Mouse (Mus musculus) lung, adult 2 months (tissue): ENCODE measurements around the gene Fam160a1.

Experiments used
- CTCF ChIP-seq: fragments of 200-500 bp; IDR thresholded peaks from 2 replicates; pipeline ENCODE4 v1.5.1; 2011; ENCODE audit warnings: mild to moderate bottlenecking, low read length, control low read depth; ENCODE audit not compliant: insufficient read depth
- POLR2A ChIP-seq: fragments of 200-500 bp; IDR thresholded peaks from 2 replicates; pipeline ENCODE4 v1.6.1; 2011; ENCODE audit warnings: low read depth, mild to moderate bottlenecking, control low read depth, low read length, borderline replicate concordance; ENCODE audit errors: extremely low read depth

DNA sequence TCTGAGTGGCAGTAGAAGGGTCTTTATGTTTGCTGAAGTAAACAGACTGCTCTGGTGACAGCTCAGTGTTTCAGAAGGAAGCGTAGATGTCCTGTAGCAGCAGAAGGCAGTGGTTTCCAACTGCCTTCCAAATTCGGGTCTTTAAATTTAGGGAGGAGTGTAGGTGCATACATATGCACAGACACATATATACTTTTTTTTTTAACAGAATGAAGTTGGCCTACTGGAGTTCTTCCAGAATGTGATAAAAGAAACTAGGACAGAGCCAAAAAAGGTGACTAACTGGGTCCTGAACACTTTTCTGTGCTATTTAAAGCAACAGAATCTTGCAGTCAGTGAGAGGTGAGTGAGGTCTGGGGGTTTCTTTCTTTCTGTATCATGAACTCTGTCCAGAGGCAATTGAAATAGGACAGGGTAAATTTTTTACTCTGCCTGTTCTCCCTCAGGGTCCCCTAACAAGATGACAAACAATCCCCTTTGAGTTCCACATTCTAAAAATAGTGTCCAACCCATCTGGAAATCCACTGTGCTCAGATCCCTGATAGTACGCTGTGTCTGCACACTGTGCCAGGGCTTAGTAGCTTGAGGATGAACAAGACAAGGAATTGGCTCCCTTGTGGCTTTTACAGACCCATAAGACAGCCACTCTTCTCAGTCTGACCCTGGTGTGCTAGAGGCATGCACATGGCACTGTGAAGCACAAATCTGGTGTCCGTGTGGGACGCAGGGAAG lies 180.2 kb downstream of the Fam160a1 start:
- TF ChIP-seq CTCF = no peak
- TF ChIP-seq POLR2A = no peak
